Comparison of ENCODE assay signal across 9 mouse cellular contexts in the genomic region with DNA sequence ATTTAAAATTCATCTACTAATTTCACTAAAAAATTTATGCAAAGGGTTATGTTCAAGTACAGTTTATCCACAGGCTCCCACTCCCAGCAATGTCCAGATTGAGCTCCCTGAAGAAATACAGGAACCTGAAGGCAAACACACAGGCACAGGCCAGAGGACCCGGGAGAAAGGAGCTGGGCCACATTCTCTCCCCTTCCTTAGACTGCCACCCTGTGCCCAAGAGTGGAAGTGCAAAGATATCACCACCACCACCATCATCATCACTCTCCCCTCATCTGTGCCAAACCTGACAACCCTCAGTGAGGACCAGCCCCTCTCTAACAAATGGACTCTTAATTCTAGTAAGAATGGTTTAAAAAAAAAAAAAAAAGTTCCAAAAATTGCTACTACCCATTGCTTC. TPM values are rescaled to one million over a fixed set of nuclear protein-coding genes. Genes with fewer than 3 reads are reported as not detected.
DNase-seq lines count a peak whose midpoint lies in the region; TF ChIP-seq lines count a peak whose summit lies in the region.
"Had no signal": no experiment of that assay in that cellular context is flagged by ENCODE, and none has a peak within 500 bp of the region (broad histone marks: within the 10 kb centered on the region; RNA-seq: fewer than 3 reads in every experiment).

No protein-coding gene starts in this region.

- peaks cover 76% of the 10 kb centered on the region for H3K36me3 ChIP-seq in myocyte (ENCODE audit: control insufficient read depth, insufficient read depth)

- no peak overlapping the region for H3K4me2 ChIP-seq in myocyte (ENCODE audit: low read depth)
- H3K4me2 ChIP-seq: lung, embryonic 15.5 days had no signal

- H3K79me2 ChIP-seq in myocyte (ENCODE audit: control insufficient read depth, insufficient read depth) = peaks cover 4% of the 10 kb centered on the region

- intact Hi-C loops in left cerebral cortex, postnatal 14 days (cut with DNase I) = loop anchor here (10.0 kb wide), 1 partner anchor 181 kb away; no protein-coding TSS in a partner anchor

- no peak for TF ChIP-seq POLR2A in myocyte (IDR thresholded peaks at IDR 0.05; ENCODE audit: insufficient read length, low read depth)

- DNase-seq in layer of hippocampus, adult 18-20 months (ENCODE audit: low spot score in 2 of 2) = peak; percentile 23 to 53
- DNase-seq in layer of hippocampus, adult 9-10 months (ENCODE audit: low spot score) = no peak
- DNase-seq in NIH3T3 (ENCODE audit: low read depth) = peak; percentile 68
- DNase-seq in cerebellum, adult 9-10 months = peak; percentile 51
- peak; percentile 41 to 42 for DNase-seq in gastrocnemius, postnatal 4 days (ENCODE audit: low spot score in 2 of 2)
- DNase-seq in left cerebral cortex, postnatal 14 days (ENCODE audit: low spot score in 2 of 2) = peak; percentile 34 to 49
- peak; percentile 71 for DNase-seq in thymus, postnatal 14 days

- H3K27me3 ChIP-seq in myocyte (ENCODE audit: control insufficient read depth, insufficient read depth, insufficient read length) = no peaks in the 10 kb centered on the region
- H3K27me3 ChIP-seq: lung, embryonic 15.5 days had no signal

- no peak overlapping the region for H3K4me3 ChIP-seq in myocyte
- H3K4me3 ChIP-seq: lung, embryonic 15.5 days had no signal

- H3ac ChIP-seq in myocyte (ENCODE audit: control insufficient read depth, insufficient read length) = no peak overlapping the region

TF ChIP-seq in myocyte, 11 proteins besides CTCF, POLR2A, EP300 and RAD21:
- no peak for TF ChIP-seq SRF (IDR thresholded peaks at IDR 0.05; ENCODE audit: control insufficient read depth, insufficient read length, low read depth)
- peak; percentile 57 for TF ChIP-seq POLR2AphosphoS2 (IDR thresholded peaks at IDR 0.05; ENCODE audit: insufficient read length, low read depth)

RNA-seq across cellular contexts. Expression of gene Ankrd10, which starts 19.3 kb away (rescaled TPM):
- total RNA-seq in layer of hippocampus, adult 18-20 months (2021) = 10 to 100 TPM; 58.0 to 60.6 TPM
- total RNA-seq in gastrocnemius, postnatal 4 days (2021) = 10 to 100 TPM; 68.0 to 98.1 TPM
- 10 to 100 TPM; 50.7 to 61.4 TPM for total RNA-seq in left cerebral cortex, postnatal 14 days (2021)
- 71.9 TPM for polyA plus RNA-seq in myocyte (2012; fragmentation: generic; extraction: Trizol)
